Mouse (Mus musculus): ENCODE measurements around the gene Tmem50a.
A peak's percentile ranks its signal among the peaks of the same experiment; 100 is the strongest.
"Not testable (repeated sequence)": the region's sequence is repeated elsewhere in the genome, so short reads cannot be mapped to it uniquely, and the experiment has no call there.

The Tmem50a gene

GRCm38 (mm10) chr4:134922925-134923244 lies 8.1 kb upstream of the Tmem50a start:
- peak; percentile 78 for DNase-seq (ENCODE audit: low spot score)

- no peak for DNase-seq (ENCODE audit: low spot score)
Observed at GRCm38 (mm10) chr4:134922111-134922924, 7.5 kb upstream of the Tmem50a start.

- DNase-seq (ENCODE audit: low spot score) = no peak
Observed at GRCm38 (mm10) chr4:134921703-134922102, 6.9 kb upstream of the Tmem50a start.

GRCm38 (mm10) chr4:134920631-134921030 lies 5.8 kb upstream of the Tmem50a start:
- no peak for DNase-seq (ENCODE audit: low spot score)

- no peak for DNase-seq (ENCODE audit: low spot score)
Observed at GRCm38 (mm10) chr4:134919733-134920540, 5.1 kb upstream of the Tmem50a start.

- peak; percentile 73 for DNase-seq (ENCODE audit: low spot score)
Observed at GRCm38 (mm10) chr4:134918381-134918780, 3.6 kb upstream of the Tmem50a start.

GRCm38 (mm10) chr4:134917194-134917593 lies 2.4 kb upstream of the Tmem50a start:
- DNase-seq (ENCODE audit: low spot score) = no peak

- no peak for DNase-seq (ENCODE audit: low spot score)
Observed at GRCm38 (mm10) chr4:134915223-134916050, 613 bp upstream of the Tmem50a start.

- DNase-seq (ENCODE audit: low spot score) = no peak
Observed at GRCm38 (mm10) chr4:134914122-134914863, 531 bp downstream of the Tmem50a start.

- DNase-seq (ENCODE audit: low spot score) = peak; percentile 88
Observed at GRCm38 (mm10) chr4:134913413-134913812, 1.4 kb downstream of the Tmem50a start.

GRCm38 (mm10) chr4:134911406-134911805 lies 3.4 kb downstream of the Tmem50a start:
- DNase-seq (ENCODE audit: low spot score) = not testable (repeated sequence)

- no peak for DNase-seq (ENCODE audit: low spot score)
Observed at GRCm38 (mm10) chr4:134903046-134903445, 11.8 kb downstream of the Tmem50a start.

GRCm38 (mm10) chr4:134901126-134901525 lies 13.7 kb downstream of the Tmem50a start:
- DNase-seq (ENCODE audit: low spot score) = no peak

- no peak for DNase-seq (ENCODE audit: low spot score)
Observed at GRCm38 (mm10) chr4:134897256-134897655, 17.6 kb downstream of the Tmem50a start.

GRCm38 (mm10) chr4:134892096-134892495 lies 22.7 kb downstream of the Tmem50a start:
- DNase-seq (ENCODE audit: low spot score) = peak; percentile 70

GRCm38 (mm10) chr4:134884364-134884763 lies 30.5 kb downstream of the Tmem50a start:
- DNase-seq (ENCODE audit: low spot score) = no peak

GRCm38 (mm10) chr4:134883808-134884207 lies 31.0 kb downstream of the Tmem50a start:
- DNase-seq (ENCODE audit: low spot score) = no peak

GRCm38 (mm10) chr4:134883266-134883665 lies 31.6 kb downstream of the Tmem50a start:
- peak; percentile 62 for DNase-seq (ENCODE audit: low spot score)

GRCm38 (mm10) chr4:134880041-134880440 lies 34.8 kb downstream of the Tmem50a start:
- DNase-seq (ENCODE audit: low spot score) = no peak

- peak; percentile 83 for DNase-seq (ENCODE audit: low spot score)
Observed at GRCm38 (mm10) chr4:134879410-134879981, 35.3 kb downstream of the Tmem50a start.

- DNase-seq (ENCODE audit: low spot score) = no peak
Observed at GRCm38 (mm10) chr4:134876171-134876570, 38.7 kb downstream of the Tmem50a start.

All from testis, postnatal 10 days (tissue).